Mouse (Mus musculus) WW6 (cell line): Measurements from ENCODE around the gene Gm5168.
"Not testable (repeated sequence)": the region's sequence is repeated elsewhere in the genome, so short reads cannot be mapped to it uniquely, and the experiment has no call there.

Experiments
- DNase-seq: peaks from one replicate; pipeline ENCODE4 v3.0.0-alpha.2; 2013; ENCODE audit warnings: low read depth, low spot score

Gene Gm5168

DNA sequence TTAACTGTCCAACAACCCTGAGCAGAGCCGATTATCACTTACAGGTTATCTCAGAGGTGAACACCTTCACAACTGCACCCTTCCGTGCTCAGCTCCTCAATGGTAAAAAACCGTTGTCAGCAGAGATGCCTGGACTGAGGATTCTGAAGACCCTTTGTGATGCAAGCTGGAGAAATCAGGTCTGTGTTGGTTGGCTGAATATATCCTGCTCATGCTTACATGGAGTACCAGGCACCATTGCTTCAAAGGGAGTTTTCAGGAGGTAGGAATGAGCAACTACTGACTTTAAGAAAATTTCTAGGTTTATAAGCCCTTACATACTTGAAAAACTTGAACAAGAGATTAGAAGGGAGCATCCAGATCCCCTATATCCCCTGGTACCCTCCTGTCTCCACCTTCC lies at the start of gene Gm5168:
Gene Gm5168, minus strand, starts transcription at position 101 of the 400 bp plus-strand sequence.
- DNase-seq, result not testable (repeated sequence)
